Mouse (Mus musculus) liver, adult 2 months (tissue): ENCODE results near the gene Tmigd3.

Source experiments
- CTCF ChIP-seq: fragments of 200-500 bp; IDR thresholded peaks from 2 replicates; pipeline ENCODE4 v1.5.1; 2011; ENCODE audit warnings: low read depth, low read length, control low read depth
- POLR2A ChIP-seq: fragments of 200-500 bp; IDR thresholded peaks from 2 replicates; pipeline ENCODE4 v1.6.1; 2011; ENCODE audit warnings: low read length, control low read depth; ENCODE audit not compliant: insufficient read depth; ENCODE audit errors: extremely low read depth

DNA sequence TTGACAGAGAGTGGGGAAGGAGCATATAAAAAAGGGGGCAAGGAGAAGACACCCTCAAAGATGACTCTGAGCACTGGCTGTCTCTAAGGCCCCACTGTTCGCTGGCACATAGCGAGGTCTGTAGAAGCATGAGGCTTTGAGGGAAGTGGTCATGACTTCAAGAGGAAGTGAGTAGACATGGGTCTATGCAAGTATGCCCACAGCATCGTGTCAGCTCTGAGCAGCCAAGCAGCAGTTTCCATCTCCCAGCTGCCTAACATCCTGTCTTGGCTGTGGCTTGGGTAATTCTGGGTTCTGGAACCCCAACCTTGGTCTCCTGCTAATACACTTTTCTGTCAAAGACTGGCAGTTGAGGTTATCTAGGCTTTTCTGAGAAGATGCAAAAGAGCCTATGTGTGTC is 30.0 kb downstream of the Tmigd3 start:
- TF ChIP-seq POLR2A (no peak), CTCF (no peak)
